Mouse (Mus musculus): ENCODE measurements around the gene Lrrc20.

Gene Lrrc20

GRCm38 (mm10) chr10:61627938-61628250 is 152.3 kb downstream of the Lrrc20 start:
- in situ Hi-C loops (cut with MboI, MseI): no loop called here

Measured in regulatory T cell (primary cell).